Mouse (Mus musculus) embryonic fibroblast, embryonic 13.5 days (primary cell): ENCODE data around the gene Dytn. TPM values are rescaled to one million over a fixed set of nuclear protein-coding genes. Genes with fewer than 3 reads are reported as not detected.

Experiments used
- H3K27ac ChIP-seq: 2 replicates; pipeline ENCODE4 v1.5.1; 2012; ENCODE audit warnings: low read length, control low read depth, inconsistent platforms; ENCODE audit not compliant: insufficient read depth
- H3K4me1 ChIP-seq: 2 replicates; pipeline ENCODE4 v1.6.1; 2011; ENCODE audit warnings: low read length; ENCODE audit not compliant: control insufficient read depth, insufficient read depth
- H3K4me3 ChIP-seq: 2 replicates; pipeline ENCODE4 v1.5.1; 2011; ENCODE audit warnings: mild to moderate bottlenecking, control low read depth, low read length; ENCODE audit not compliant: insufficient read depth
- CTCF ChIP-seq: IDR thresholded peaks from 2 replicates; pipeline ENCODE4 v1.5.1; 2011; ENCODE audit warnings: mild to moderate bottlenecking, control low read depth, low read length, moderate library complexity, borderline replicate concordance; ENCODE audit not compliant: insufficient read depth
- POLR2A ChIP-seq: IDR thresholded peaks from 2 replicates; pipeline ENCODE4 v1.6.1; 2011; ENCODE audit warnings: low read depth, mild to moderate bottlenecking, control low read depth, low read length, moderate library complexity
- polyA plus RNA-seq: library from polyadenylated mRNA; stranded (reverse); fragments of >200 nt; gene quantifications from 2 replicates; pipeline ENCODE4 v1.2.4, GENCODE M21; 2011; ENCODE audit warnings: low read depth; ENCODE audit not compliant: missing spikeins, insufficient read length

Gene Dytn
- not detected in 2 replicates for polyA plus RNA-seq

DNA sequence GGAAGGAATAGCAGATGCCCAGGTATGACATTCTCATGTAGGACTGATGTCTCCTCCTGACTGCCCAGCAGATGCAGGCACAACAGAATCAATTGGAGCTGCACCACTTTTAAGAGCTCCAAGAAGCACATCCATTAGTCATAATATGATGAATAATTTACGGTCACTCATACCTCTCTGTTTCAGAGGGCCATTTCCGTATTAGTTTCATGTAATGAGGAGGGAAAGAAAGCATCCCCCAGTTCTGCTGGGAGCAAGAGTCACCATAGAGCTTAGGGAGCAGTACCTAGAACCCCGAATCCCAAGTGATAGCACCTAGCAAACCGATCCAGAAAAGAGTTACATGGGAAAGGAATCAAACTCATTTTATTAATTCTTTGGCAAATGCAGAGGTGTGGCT is at the start of gene Dytn:
Dytn (minus strand) TSS at position 101 of the 400 bp plus-strand sequence.
- TF ChIP-seq CTCF (no peak), POLR2A (no peak)
- no peaks in the 10 kb centered on the region for H3K4me1 ChIP-seq
- no peak within 1 kb of the TSS for H3K4me3 ChIP-seq
- no peak within 1 kb of the TSS for H3K27ac ChIP-seq

DNA sequence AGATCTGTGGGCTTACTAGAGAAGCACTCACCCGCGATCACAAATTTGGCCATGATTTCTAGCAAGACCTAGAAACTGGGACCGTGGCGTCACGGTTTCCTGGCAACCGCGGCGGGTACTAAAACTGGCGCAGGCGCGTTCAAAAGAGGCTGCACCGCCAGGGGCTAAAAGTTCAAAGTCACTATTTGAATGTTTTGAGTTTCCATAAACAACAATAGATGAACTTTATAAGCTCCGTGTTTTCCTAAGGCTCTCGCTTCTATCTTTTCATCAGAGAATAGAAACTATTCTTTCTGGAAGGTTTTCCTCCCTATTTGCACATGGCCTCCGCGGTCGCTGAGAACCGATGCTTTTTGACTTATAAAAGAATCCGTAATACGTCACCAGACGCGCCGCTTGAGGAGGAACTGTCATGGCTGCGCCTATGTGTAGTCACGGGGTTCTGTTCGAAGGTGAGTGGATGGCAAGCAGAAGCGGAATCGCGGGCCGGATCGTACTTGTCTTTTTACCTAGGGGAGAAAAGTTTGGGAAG is 43.6 kb upstream of the Dytn start, which contains the start of the genes Mdh1b and Fastkd2:
Mdh1b (minus strand) TSS at position 79 of the 532 bp plus-strand sequence.
Fastkd2 (plus strand) TSS at position 375 of the 532 bp plus-strand sequence.
- H3K27ac ChIP-seq, result no peak within 1 kb of the TSS
- H3K4me3 ChIP-seq, result peak within 1 kb of the TSS; percentile 70
- TF ChIP-seq POLR2A (peak; percentile 49), CTCF (no peak)
- peaks cover 3% of the 10 kb centered on the region for H3K4me1 ChIP-seq

DNA sequence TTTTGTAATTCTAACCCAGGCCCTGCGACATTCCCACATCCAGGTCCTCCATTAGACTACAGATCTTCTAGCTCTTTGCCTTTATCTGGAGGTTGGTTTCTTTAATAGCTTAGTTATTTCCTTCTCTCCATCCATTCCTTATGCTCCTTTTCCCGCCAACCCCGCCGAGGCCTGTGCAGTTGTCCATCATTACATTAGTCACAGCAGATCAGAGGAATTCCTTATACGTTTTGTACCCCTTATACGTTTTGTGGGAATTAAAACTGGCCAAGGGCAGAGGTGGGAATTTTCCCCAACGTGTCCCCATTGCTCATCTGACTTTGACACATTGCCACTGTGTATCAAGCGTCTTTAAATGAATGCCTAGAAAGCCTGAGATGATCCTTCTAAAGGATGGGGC is 43.1 kb upstream of the Dytn start:
- Histone ChIP-seq H3K27ac (no peak overlapping the region), H3K4me1 (peaks cover 3% of the 10 kb centered on the region), H3K4me3 (peak overlapping the region; percentile 70)
- TF ChIP-seq CTCF (no peak), POLR2A (no peak)

DNA sequence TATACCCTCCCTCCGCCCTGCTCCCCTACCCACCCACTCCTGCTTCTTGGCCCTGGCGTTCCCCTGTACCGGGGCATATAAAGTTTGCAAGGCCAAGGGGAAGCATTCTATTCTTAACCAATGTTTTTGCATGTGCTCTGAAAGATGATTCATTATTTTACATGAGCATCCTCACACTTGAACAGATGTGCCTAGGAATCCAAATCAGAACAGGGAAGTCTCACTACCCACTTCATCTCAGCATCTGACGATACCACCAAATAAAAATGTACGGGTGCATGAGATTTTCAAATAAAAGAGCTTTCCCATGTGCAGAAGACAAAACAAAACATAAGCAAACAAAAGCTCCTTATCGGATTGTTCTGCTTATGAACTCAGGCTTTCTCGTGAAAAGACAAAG is 33.4 kb upstream of the Dytn start:
- Histone ChIP-seq H3K27ac (no peak overlapping the region), H3K4me1 (no peaks in the 10 kb centered on the region), H3K4me3 (no peak overlapping the region)
- TF ChIP-seq CTCF, result no peak
- TF ChIP-seq POLR2A, result no peak

DNA sequence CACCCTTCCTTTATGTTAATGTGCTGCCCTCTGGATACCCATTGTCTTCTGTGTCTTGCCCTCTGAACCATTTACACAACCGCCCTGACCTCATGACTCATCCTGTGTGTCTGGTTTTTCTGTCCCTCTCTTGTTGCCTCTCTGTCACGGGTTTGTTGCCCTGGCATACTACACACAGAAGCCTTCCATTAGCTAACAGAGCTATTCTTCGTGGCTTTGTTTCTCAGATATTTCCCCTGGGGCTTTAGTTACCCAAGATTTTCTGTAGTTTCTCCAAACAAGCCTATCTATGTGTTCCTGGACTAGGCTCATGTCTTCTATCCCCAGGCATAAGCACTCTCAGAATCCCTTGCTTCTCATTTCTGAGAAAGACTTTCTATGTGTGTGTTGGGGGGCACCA is 22.1 kb upstream of the Dytn start:
- no peak overlapping the region for H3K4me3 ChIP-seq
- no peak overlapping the region for H3K27ac ChIP-seq
- no peak for TF ChIP-seq POLR2A
- TF ChIP-seq CTCF, result no peak
- peaks cover 2% of the 10 kb centered on the region; the same call in 1 of the 2 replicates for H3K4me1 ChIP-seq

DNA sequence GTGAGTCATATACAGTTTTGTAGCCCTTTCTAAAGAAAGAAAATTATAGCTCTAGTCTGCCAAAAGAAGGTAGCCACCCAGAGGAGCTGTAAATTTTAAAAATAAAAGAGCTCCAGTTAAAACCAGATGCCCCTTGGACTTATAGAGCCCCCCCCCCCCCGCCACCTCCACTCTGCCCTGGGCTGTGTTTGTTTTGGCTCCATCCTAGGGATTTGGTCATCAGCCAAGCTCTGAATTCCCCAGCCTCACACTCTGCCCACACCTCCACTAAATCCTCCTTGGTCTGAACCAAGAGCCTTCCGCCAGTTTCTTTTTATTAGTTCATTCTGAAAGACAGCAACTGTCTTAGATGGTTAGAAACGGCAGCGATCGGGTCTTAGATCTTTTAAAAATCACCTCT is 19.0 kb upstream of the Dytn start:
- TF ChIP-seq POLR2A (no peak), CTCF (no peak)
- H3K27ac ChIP-seq, result no peak overlapping the region; the same call in 1 of the 2 replicates
- no peak overlapping the region for H3K4me3 ChIP-seq
- no peaks in the 10 kb centered on the region for H3K4me1 ChIP-seq

DNA sequence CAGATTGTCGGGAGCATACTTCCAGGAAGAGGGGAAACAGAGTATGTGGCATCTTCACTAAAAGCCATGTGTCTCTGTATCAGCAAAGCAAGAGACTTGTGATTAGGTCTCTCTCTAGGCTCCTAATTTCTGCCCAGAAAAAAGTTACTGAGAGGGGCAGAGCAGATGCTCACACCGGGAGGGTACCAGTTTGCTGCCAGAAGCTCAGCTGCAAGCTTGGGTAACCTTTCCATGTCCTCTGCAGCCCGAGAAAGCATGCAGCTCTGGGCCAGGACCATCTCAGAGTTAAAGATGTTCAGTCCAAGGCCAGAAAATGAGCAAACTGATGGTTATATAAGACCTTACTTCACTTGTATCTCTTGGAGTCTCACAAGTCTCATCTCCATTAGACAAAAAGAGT is 10.1 kb upstream of the Dytn start:
- H3K27ac ChIP-seq, result no peak overlapping the region

DNA sequence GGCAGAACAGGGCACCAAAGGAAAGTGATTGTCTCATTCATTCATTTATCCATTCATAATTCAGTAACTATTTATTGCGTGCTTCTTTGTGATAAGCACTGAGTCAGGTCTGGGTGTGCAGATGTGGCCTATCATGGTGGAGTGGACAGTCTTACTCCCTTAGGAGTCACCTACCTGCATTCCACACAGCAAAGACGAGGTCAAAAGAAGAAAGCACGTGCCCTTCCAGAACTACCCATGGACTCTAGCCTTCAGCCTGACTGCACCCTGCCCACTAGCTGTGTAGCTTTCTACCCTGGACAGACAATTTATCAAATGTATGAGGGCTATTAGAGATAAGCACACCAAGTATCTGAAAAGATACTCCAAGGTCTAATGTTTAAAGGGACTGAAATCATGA is 10.8 kb downstream of the Dytn start:
- Histone ChIP-seq H3K4me3 (no peak overlapping the region), H3K4me1 (no peaks in the 10 kb centered on the region), H3K27ac (no peak overlapping the region)
- no peak for TF ChIP-seq CTCF
- TF ChIP-seq POLR2A, result no peak

More for the DNA sequence above, 10.1 kb upstream of the Dytn start:
- no peak for TF ChIP-seq POLR2A
- no peak for TF ChIP-seq CTCF
- Histone ChIP-seq H3K4me3 (no peak overlapping the region), H3K4me1 (no peaks in the 10 kb centered on the region)

DNA sequence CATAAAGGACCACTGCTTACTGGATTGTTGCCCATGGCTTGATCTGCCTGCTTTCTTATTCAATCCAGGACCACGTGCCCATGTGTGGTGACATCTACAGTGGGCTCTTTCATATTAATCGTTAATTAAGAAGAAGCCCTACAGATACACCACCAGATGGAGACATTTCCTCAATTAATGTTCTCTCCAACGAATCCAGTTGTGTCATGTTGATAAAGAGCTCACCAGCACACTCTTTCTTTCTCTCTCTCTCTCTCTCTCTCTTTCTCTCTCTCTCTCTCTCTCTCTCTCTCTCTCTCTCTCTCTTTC is 17.9 kb downstream of the Dytn start:
- Histone ChIP-seq H3K27ac (no peak overlapping the region), H3K4me1 (no peaks in the 10 kb centered on the region), H3K4me3 (no peak overlapping the region)
- TF ChIP-seq POLR2A (no peak), CTCF (no peak)

DNA sequence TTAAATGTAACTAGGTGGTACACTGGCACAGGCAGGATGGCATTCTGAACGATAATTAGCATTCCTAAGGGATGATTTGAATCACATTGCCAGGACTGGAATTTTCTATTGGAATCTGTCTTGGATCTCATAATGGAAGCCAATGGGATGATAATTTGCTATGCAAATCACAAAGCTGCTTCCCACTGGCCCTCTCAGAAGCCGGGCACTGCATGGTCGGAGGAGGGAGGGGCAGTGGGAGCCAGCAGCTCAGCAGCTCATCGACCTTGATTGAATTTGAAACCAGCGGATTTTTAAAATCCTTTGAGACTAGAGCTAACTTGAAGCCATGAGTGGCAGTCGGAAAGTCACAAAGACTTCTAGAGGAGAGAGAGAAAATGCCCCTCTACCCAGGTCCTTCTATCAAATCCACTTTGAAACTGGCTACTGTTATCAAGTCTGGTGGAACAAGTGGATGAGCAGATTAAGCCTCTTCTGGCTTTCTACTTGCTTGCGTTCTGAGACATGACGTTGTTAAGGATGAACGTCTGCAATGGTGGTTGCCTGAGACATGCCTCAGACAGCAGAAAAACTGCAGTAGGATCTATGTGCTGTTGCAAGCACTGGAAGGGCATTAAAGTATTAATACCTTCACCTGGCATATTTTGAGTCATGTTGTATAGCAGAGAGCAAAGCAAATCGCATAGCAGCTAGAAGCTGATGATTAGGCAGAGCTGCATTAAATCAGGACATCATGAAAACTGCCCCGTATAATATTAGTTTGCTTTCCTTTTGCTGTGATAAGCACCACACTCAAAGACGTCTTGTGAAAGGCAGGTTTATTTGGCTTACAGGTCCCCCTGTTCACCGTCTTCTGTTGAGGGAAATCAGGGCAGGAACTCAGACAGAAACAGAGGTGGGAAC is 18.5 kb downstream of the Dytn start:
- H3K27ac ChIP-seq, result no peak overlapping the region
- no peaks in the 10 kb centered on the region for H3K4me1 ChIP-seq
- TF ChIP-seq CTCF (no peak), POLR2A (no peak)
- H3K4me3 ChIP-seq, result no peak overlapping the region
